15 mouse cellular contexts compared by ENCODE assay signal in genomic region chr3:108090561-108090960, GRCm38 (mm10). TPM values are rescaled to one million over a fixed set of nuclear protein-coding genes. Genes with fewer than 3 reads are reported as not detected.
"Had no signal": no experiment of that assay in that cellular context is flagged by ENCODE, and none has a peak within 500 bp of the region (broad histone marks: within the 10 kb centered on the region; RNA-seq: fewer than 3 reads in every experiment).

No protein-coding gene starts in this region.

- H3K27me3 ChIP-seq: limb, embryonic 12.5 days; lung, embryonic 15.5 days; neural tube, embryonic 13.5 days had no signal

- H3K9me3 ChIP-seq: limb, embryonic 12.5 days; lung, embryonic 15.5 days; megakaryocyte, embryonic 14.5 days; neural tube, embryonic 13.5 days had no signal

- DNase-seq: kidney, adult 8-10 months; kidney, postnatal 25 days; lung, postnatal 14 days; right cerebral cortex, postnatal 14 days; thymus, adult 2 months; thymus, postnatal 25 days had no signal

- H3K9ac ChIP-seq: limb, embryonic 12.5 days; lung, embryonic 15.5 days; neural tube, embryonic 13.5 days had no signal

- H3K27ac ChIP-seq: limb, embryonic 12.5 days; lung, embryonic 15.5 days; macrophage; neural tube, embryonic 13.5 days had no signal

- ATAC-seq: midbrain, embryonic 16.5 days had no signal

- H3K4me3 ChIP-seq: limb, embryonic 12.5 days; lung, embryonic 15.5 days; megakaryocyte, embryonic 14.5 days; neural tube, embryonic 13.5 days had no signal

- H3K36me3 ChIP-seq: limb, embryonic 12.5 days; lung, embryonic 15.5 days; neural tube, embryonic 13.5 days had no signal

- H3K4me2 ChIP-seq: limb, embryonic 12.5 days; lung, embryonic 15.5 days; midbrain, embryonic 11.5 days; neural tube, embryonic 13.5 days had no signal

RNA-seq across cellular contexts. Expression of gene Gnat2, which starts 2.0 kb away (rescaled TPM):
- total RNA-seq: layer of hippocampus, postnatal 25 days; left cerebral cortex, postnatal 36 days had no signal
- polyA plus RNA-seq: macrophage had no signal
